Mouse (Mus musculus): ENCODE measurements around the gene Nfic.

Nfic gene

GRCm38 (mm10) chr10:81455181-81455895, at the start of gene Nfic:
TSS of gene Nfic (minus strand) at chr10:81455635.
- no peak for DNase-seq (ENCODE audit: low read depth)

GRCm38 (mm10) chr10:81502658-81503057, 47.2 kb upstream of the Nfic start:
- DNase-seq (ENCODE audit: low read depth), result no peak

- DNase-seq (ENCODE audit: low read depth), result no peak
Observed at GRCm38 (mm10) chr10:81501863-81502262, 46.4 kb upstream of the Nfic start.

GRCm38 (mm10) chr10:81500032-81500431, 44.6 kb upstream of the Nfic start, which contains the start of gene S1pr4:
TSS of gene S1pr4 (minus strand) at chr10:81500132.
- DNase-seq (ENCODE audit: low read depth), result no peak

GRCm38 (mm10) chr10:81499250-81499901, 43.9 kb upstream of the Nfic start:
- no peak for DNase-seq (ENCODE audit: low read depth)

- no peak for DNase-seq (ENCODE audit: low read depth)
Observed at GRCm38 (mm10) chr10:81498316-81499249, 43.1 kb upstream of the Nfic start.

GRCm38 (mm10) chr10:81497401-81498270, 42.2 kb upstream of the Nfic start:
- DNase-seq (ENCODE audit: low read depth), result no peak

- no peak for DNase-seq (ENCODE audit: low read depth)
Observed at GRCm38 (mm10) chr10:81496969-81497368, 41.5 kb upstream of the Nfic start.

GRCm38 (mm10) chr10:81496264-81496901, 40.9 kb upstream of the Nfic start, which contains the start of gene Ncln:
TSS of gene Ncln (minus strand) at chr10:81496392.
- DNase-seq (ENCODE audit: low read depth), result peak; percentile 95

- no peak for DNase-seq (ENCODE audit: low read depth)
Observed at GRCm38 (mm10) chr10:81495616-81496263, 40.3 kb upstream of the Nfic start.

- no peak for DNase-seq (ENCODE audit: low read depth)
Observed at GRCm38 (mm10) chr10:81495151-81495550, 39.7 kb upstream of the Nfic start.

- DNase-seq (ENCODE audit: low read depth), result no peak
Observed at GRCm38 (mm10) chr10:81494260-81495041, 39.0 kb upstream of the Nfic start.

- DNase-seq (ENCODE audit: low read depth), result no peak
Observed at GRCm38 (mm10) chr10:81493601-81494220, 38.3 kb upstream of the Nfic start.

- DNase-seq (ENCODE audit: low read depth), result no peak
Observed at GRCm38 (mm10) chr10:81492606-81493240, 37.3 kb upstream of the Nfic start.

- DNase-seq (ENCODE audit: low read depth), result no peak
Observed at GRCm38 (mm10) chr10:81491018-81491417, 35.6 kb upstream of the Nfic start.

GRCm38 (mm10) chr10:81489941-81490340, 34.5 kb upstream of the Nfic start:
- DNase-seq (ENCODE audit: low read depth), result no peak

GRCm38 (mm10) chr10:81488081-81488480, 32.6 kb upstream of the Nfic start:
- DNase-seq (ENCODE audit: low read depth), result no peak

- DNase-seq (ENCODE audit: low read depth), result no peak
Observed at GRCm38 (mm10) chr10:81486496-81486895, 31.1 kb upstream of the Nfic start.
